Mouse (Mus musculus): ENCODE data around the gene Serpinb9.

DNA sequence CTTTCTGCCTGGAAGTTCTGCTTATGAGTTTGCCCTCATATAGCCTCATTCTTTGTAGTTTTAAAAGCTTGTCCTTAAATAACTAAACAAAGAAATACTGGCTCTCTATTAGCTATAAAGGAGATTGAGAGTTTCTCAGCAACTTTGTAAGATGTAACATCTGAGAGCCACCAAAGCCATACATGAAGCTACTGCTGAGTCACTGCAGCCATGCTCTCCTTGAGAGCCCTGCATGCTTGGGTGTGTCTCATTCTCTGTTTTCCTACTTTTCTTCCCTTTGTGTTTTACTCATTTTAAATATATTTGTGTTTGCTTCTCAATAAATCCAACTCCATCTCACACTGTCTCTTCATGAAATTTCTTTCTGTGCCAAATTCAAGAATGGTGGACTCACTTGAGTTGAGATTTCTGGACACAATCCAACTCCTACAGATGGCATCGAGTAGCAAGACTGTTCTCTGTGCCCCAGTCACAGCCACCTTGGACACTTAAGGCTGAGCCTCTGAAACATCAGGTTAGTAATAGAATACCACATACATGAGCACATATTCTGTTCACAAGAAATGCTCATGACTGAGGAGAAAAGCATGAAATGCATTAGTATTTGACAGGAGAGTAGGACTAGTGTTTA is 23.5 kb downstream of the Serpinb9 start:
- no peak for TF ChIP-seq CTCF (IDR thresholded peaks at IDR 0.05; ENCODE audit: low read depth, low read length)
- no peak for TF ChIP-seq POLR2A (IDR thresholded peaks at IDR 0.05; ENCODE audit: borderline replicate concordance, low read depth, low read length)
